Mouse (Mus musculus): ENCODE data around the gene Olfr66. TPM values are rescaled to one million over a fixed set of nuclear protein-coding genes. Genes with fewer than 3 reads are reported as not detected.

Gene Olfr66
- polyA plus RNA-seq, 1 experiment from 2014 or later, result not detected

GRCm38 (mm10) chr7:103861531-103861930, 24.5 kb downstream of the Olfr66 start:
- no peak for ATAC-seq (ENCODE audit: low FRiP score)
- H3K4me2 ChIP-seq, result no peak overlapping the region
- no peak overlapping the region for H3K4me3 ChIP-seq (replicated peaks)
- no peaks in the 10 kb centered on the region for H3K4me1 ChIP-seq
- H3K9ac ChIP-seq (replicated peaks), result no peak overlapping the region
- no peaks in the 10 kb centered on the region for H3K9me3 ChIP-seq (replicated peaks)
- H3K27ac ChIP-seq (replicated peaks), result no peak overlapping the region
- H3K27me3 ChIP-seq (replicated peaks), result no peaks in the 10 kb centered on the region
- WGBS, result 88% methylated on average over 3 of the region's 3 CpGs
- H3K36me3 ChIP-seq, result no peaks in the 10 kb centered on the region

DNA sequence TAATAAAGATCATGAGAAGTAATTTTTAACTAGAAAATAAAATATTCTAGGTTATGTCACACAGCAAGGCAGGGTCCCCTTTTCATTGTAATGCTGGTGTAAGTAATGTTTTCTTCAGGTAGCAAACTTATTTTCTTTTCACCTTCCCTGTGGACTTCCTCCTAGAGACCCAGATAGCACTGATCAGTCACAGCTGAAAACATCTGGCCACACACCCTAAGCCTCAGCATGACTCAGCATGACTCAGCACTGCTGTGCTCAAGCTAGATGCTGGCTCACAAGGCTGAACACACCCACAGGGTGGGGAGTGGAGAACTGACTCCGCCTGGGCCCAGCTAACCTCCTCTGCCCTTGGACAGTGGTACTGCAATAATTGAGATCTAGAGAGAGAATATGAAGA, 25.2 kb downstream of the Olfr66 start:
- H3K27me3 ChIP-seq (replicated peaks), result no peaks in the 10 kb centered on the region
- H3K4me2 ChIP-seq, result no peak overlapping the region
- ATAC-seq (ENCODE audit: low FRiP score), result no peak
- H3K9me3 ChIP-seq (replicated peaks), result no peaks in the 10 kb centered on the region
- no peaks in the 10 kb centered on the region for H3K36me3 ChIP-seq
- H3K9ac ChIP-seq (replicated peaks), result no peak overlapping the region
- 62% methylated on average over 1 of the region's 1 CpGs for WGBS
- no peaks in the 10 kb centered on the region for H3K4me1 ChIP-seq
- H3K4me3 ChIP-seq (replicated peaks), result no peak overlapping the region
- H3K27ac ChIP-seq (replicated peaks), result no peak overlapping the region

GRCm38 (mm10) chr7:103859076-103859475, 27.0 kb downstream of the Olfr66 start:
- Histone ChIP-seq H3K27ac (replicated peaks) (no peak overlapping the region), H3K27me3 (replicated peaks) (no peaks in the 10 kb centered on the region), H3K9me3 (replicated peaks) (no peaks in the 10 kb centered on the region), H3K4me3 (replicated peaks) (no peak overlapping the region), H3K4me1 (no peaks in the 10 kb centered on the region), H3K9ac (replicated peaks) (no peak overlapping the region), H3K4me2 (no peak overlapping the region), H3K36me3 (no peaks in the 10 kb centered on the region)
- ATAC-seq (ENCODE audit: low FRiP score), result no peak
- 81% methylated on average over 2 of the region's 2 CpGs for WGBS

GRCm38 (mm10) chr7:103854669-103855068, 31.4 kb downstream of the Olfr66 start:
- Histone ChIP-seq H3K9me3 (replicated peaks) (no peaks in the 10 kb centered on the region), H3K27ac (replicated peaks) (no peak overlapping the region), H3K9ac (replicated peaks) (no peak overlapping the region), H3K36me3 (no peaks in the 10 kb centered on the region), H3K4me2 (no peak overlapping the region), H3K4me3 (replicated peaks) (no peak overlapping the region), H3K27me3 (replicated peaks) (no peaks in the 10 kb centered on the region), H3K4me1 (no peaks in the 10 kb centered on the region)
- 91% methylated on average over 1 of the region's 1 CpGs for WGBS
- no peak for ATAC-seq (ENCODE audit: low FRiP score)

DNA sequence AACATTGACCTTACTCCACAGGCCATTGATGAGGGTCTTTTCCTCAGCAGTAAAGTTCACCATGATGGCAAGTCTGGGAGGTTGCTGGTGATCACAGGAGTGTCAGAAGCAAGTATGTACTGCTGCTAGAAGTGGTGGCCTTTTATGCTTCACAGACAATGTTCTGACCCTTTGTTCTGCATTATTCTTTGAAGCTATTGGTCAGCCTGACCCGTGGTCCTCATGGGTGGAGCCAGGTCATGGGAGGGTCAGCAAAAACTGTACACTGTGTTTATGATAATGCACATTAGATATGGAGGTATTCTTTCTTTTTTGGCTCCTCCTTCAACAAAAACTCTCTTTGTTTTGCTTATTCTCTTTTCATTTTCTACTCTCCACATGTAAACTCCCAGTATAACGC, 33.0 kb downstream of the Olfr66 start, which contains the start of gene Hbb-y:
Gene Hbb-y, minus strand, starts transcription at position 127 of the 400 bp plus-strand sequence.
- Histone ChIP-seq H3K9me3 (replicated peaks) (no peaks in the 10 kb centered on the region), H3K4me3 (replicated peaks) (no peak within 1 kb of the TSS), H3K27ac (replicated peaks) (no peak within 1 kb of the TSS), H3K27me3 (replicated peaks) (no peaks in the 10 kb centered on the region), H3K4me1 (no peaks in the 10 kb centered on the region), H3K4me2 (no peak within 1 kb of the TSS), H3K9ac (replicated peaks) (no peak within 1 kb of the TSS), H3K36me3 (no peaks in the 10 kb centered on the region)
- no peak for ATAC-seq (ENCODE audit: low FRiP score)
- 70% methylated on average over 2 of the region's 2 CpGs for WGBS

- no peak for ATAC-seq (ENCODE audit: low FRiP score)
- H3K9me3 ChIP-seq (replicated peaks), result no peaks in the 10 kb centered on the region
- no peak overlapping the region for H3K4me2 ChIP-seq
- no peaks in the 10 kb centered on the region for H3K27me3 ChIP-seq (replicated peaks)
- 63% methylated on average over 2 of the region's 2 CpGs for WGBS
- H3K4me1 ChIP-seq, result no peaks in the 10 kb centered on the region
- no peak overlapping the region for H3K4me3 ChIP-seq (replicated peaks)
- H3K36me3 ChIP-seq, result no peaks in the 10 kb centered on the region
- H3K27ac ChIP-seq (replicated peaks), result no peak overlapping the region
- no peak overlapping the region for H3K9ac ChIP-seq (replicated peaks)
These were observed 41.3 kb downstream of the Olfr66 start for GRCm38 (mm10) chr7:103844525-103845325.

DNA sequence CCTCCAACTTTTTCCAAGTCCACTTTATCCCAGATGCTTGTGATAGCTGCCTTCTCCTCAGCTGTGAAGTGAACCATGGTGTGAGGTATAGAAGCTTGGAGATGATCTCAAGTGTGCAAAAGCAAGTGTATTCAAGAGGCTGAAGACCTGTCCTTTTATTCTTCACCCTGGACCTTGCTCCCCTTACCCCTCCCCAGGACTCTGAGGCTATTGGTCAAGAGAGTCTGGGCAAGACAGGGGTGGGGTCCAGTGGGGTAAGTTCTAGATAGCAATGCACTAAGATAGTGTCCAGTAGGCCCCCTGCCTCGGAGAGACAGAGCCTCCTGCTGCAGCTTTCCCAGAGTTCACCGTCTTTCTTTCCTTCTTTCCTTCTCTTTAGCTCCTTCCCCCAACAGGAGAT, 43.0 kb downstream of the Olfr66 start, which contains the start of gene Hbb-bh1:
Gene Hbb-bh1, minus strand, starts transcription at position 131 of the 400 bp plus-strand sequence.
- no peak for ATAC-seq (ENCODE audit: low FRiP score)
- no peaks in the 10 kb centered on the region for H3K9me3 ChIP-seq (replicated peaks)
- no peaks in the 10 kb centered on the region for H3K36me3 ChIP-seq
- no peaks in the 10 kb centered on the region for H3K27me3 ChIP-seq (replicated peaks)
- no peak within 1 kb of the TSS for H3K4me3 ChIP-seq (replicated peaks)
- no peaks in the 10 kb centered on the region for H3K4me1 ChIP-seq
- WGBS, result 87% methylated on average over 2 of the region's 2 CpGs
- no peak within 1 kb of the TSS for H3K27ac ChIP-seq (replicated peaks)
- H3K4me2 ChIP-seq, result no peak within 1 kb of the TSS
- H3K9ac ChIP-seq (replicated peaks), result no peak within 1 kb of the TSS

GRCm38 (mm10) chr7:103840268-103840667, 45.8 kb downstream of the Olfr66 start, which contains the start of gene Hbb-bh2:
TSS of gene Hbb-bh2 (minus strand) at chr7:103840520.
- Histone ChIP-seq H3K4me1 (no peaks in the 10 kb centered on the region), H3K27me3 (replicated peaks) (no peaks in the 10 kb centered on the region), H3K4me3 (replicated peaks) (no peak within 1 kb of the TSS), H3K9ac (replicated peaks) (no peak within 1 kb of the TSS), H3K36me3 (no peaks in the 10 kb centered on the region), H3K4me2 (no peak within 1 kb of the TSS), H3K27ac (replicated peaks) (no peak within 1 kb of the TSS), H3K9me3 (replicated peaks) (no peaks in the 10 kb centered on the region)
- whole genome bisulfite sequencing, result 68% methylated on average over 3 of the region's 3 CpGs
- no peak for ATAC-seq (ENCODE audit: low FRiP score)

Other genes starting within 250 kb of the Olfr66 start
- gene Olfr622, start 243.6 kb downstream of the Olfr66 start, polyA plus RNA-seq (2015; fragmentation: Nextera tagmentation; extraction: Ambion mirVana), result not detected in 2 replicates
- gene Olfr623, start 222.6 kb downstream of the Olfr66 start, polyA plus RNA-seq (2015; fragmentation: Nextera tagmentation; extraction: Ambion mirVana), result not detected in 2 replicates
- gene Olfr624, start 215.1 kb downstream of the Olfr66 start, polyA plus RNA-seq (2015; fragmentation: Nextera tagmentation; extraction: Ambion mirVana), result 0.03 TPM in 1 of 2 replicates, not detected in the other
- gene Olfr625-ps1, start 203.5 kb downstream of the Olfr66 start, polyA plus RNA-seq (2015; fragmentation: Nextera tagmentation; extraction: Ambion mirVana), result not detected in 2 replicates
- gene Olfr243, start 171.6 kb downstream of the Olfr66 start, polyA plus RNA-seq (2015; fragmentation: Nextera tagmentation; extraction: Ambion mirVana), result not detected in 2 replicates
- gene Olfr628, start 155.9 kb downstream of the Olfr66 start, polyA plus RNA-seq (2015; fragmentation: Nextera tagmentation; extraction: Ambion mirVana), result not detected in 2 replicates
- gene Olfr629, start 141.3 kb downstream of the Olfr66 start, polyA plus RNA-seq (2015; fragmentation: Nextera tagmentation; extraction: Ambion mirVana), result not detected in 2 replicates
- gene Olfr630, start 128.9 kb downstream of the Olfr66 start, polyA plus RNA-seq (2015; fragmentation: Nextera tagmentation; extraction: Ambion mirVana), result not detected in 2 replicates
- gene Olfr69, start 114.7 kb downstream of the Olfr66 start, polyA plus RNA-seq (2015; fragmentation: Nextera tagmentation; extraction: Ambion mirVana), result not detected in 2 replicates
- not detected in 2 replicates for gene Olfr68, start 106.6 kb downstream of the Olfr66 start, polyA plus RNA-seq (2015; fragmentation: Nextera tagmentation; extraction: Ambion mirVana)
- gene Olfr67, start 94.4 kb downstream of the Olfr66 start, polyA plus RNA-seq (2015; fragmentation: Nextera tagmentation; extraction: Ambion mirVana), result not detected in 2 replicates
- 1,593 and 1,794 TPM in 2 replicates for gene Hbb-bt, start 72.3 kb downstream of the Olfr66 start, polyA plus RNA-seq (2015; fragmentation: Nextera tagmentation; extraction: Ambion mirVana)
- gene Hbb-bs, start 58.2 kb downstream of the Olfr66 start, polyA plus RNA-seq (2015; fragmentation: Nextera tagmentation; extraction: Ambion mirVana), result 4,647 and 5,279 TPM in 2 replicates
- gene Hbb-bh2, start 45.7 kb downstream of the Olfr66 start, polyA plus RNA-seq (2015; fragmentation: Nextera tagmentation; extraction: Ambion mirVana), result not detected in 2 replicates
- 1.5 and 2.4 TPM in 2 replicates for gene Hbb-bh1, start 43.1 kb downstream of the Olfr66 start, polyA plus RNA-seq (2015; fragmentation: Nextera tagmentation; extraction: Ambion mirVana)
- 141 and 250 TPM in 2 replicates for gene Hbb-y, start 33.0 kb downstream of the Olfr66 start, polyA plus RNA-seq (2015; fragmentation: Nextera tagmentation; extraction: Ambion mirVana)
- not detected in 2 replicates for gene Olfr64, start 8.2 kb upstream of the Olfr66 start, polyA plus RNA-seq (2015; fragmentation: Nextera tagmentation; extraction: Ambion mirVana)
- gene Olfr65, start 17.2 kb upstream of the Olfr66 start, polyA plus RNA-seq (2015; fragmentation: Nextera tagmentation; extraction: Ambion mirVana), result not detected in 2 replicates
- gene Olfr631, start 42.6 kb upstream of the Olfr66 start, polyA plus RNA-seq (2015; fragmentation: Nextera tagmentation; extraction: Ambion mirVana), result not detected in 2 replicates
- not detected in 2 replicates for gene Olfr632, start 48.1 kb upstream of the Olfr66 start, polyA plus RNA-seq (2015; fragmentation: Nextera tagmentation; extraction: Ambion mirVana)
- gene Olfr633, start 58.2 kb upstream of the Olfr66 start, polyA plus RNA-seq (2015; fragmentation: Nextera tagmentation; extraction: Ambion mirVana), result not detected in 2 replicates
- 0.03 TPM in 1 of 2 replicates, not detected in the other for gene Olfr635, start 84.9 kb upstream of the Olfr66 start, polyA plus RNA-seq (2015; fragmentation: Nextera tagmentation; extraction: Ambion mirVana)
- not detected in 2 replicates for gene Olfr638, start 112.5 kb upstream of the Olfr66 start, polyA plus RNA-seq (2015; fragmentation: Nextera tagmentation; extraction: Ambion mirVana)
- gene Olfr639, start 131.1 kb upstream of the Olfr66 start, polyA plus RNA-seq (2015; fragmentation: Nextera tagmentation; extraction: Ambion mirVana), result 0.03 TPM in 1 of 2 replicates, not detected in the other
- not detected in 2 replicates for gene Olfr640, start 139.3 kb upstream of the Olfr66 start, polyA plus RNA-seq (2015; fragmentation: Nextera tagmentation; extraction: Ambion mirVana)
- gene Olfr641, start 149.2 kb upstream of the Olfr66 start, polyA plus RNA-seq (2015; fragmentation: Nextera tagmentation; extraction: Ambion mirVana), result not detected in 2 replicates
- gene Olfr642, start 166.4 kb upstream of the Olfr66 start, polyA plus RNA-seq (2015; fragmentation: Nextera tagmentation; extraction: Ambion mirVana), result not detected in 2 replicates
- not detected in 2 replicates for gene 4930516K23Rik, start 175.2 kb upstream of the Olfr66 start, polyA plus RNA-seq (2015; fragmentation: Nextera tagmentation; extraction: Ambion mirVana)
- gene Olfr644, start 185.6 kb upstream of the Olfr66 start, polyA plus RNA-seq (2015; fragmentation: Nextera tagmentation; extraction: Ambion mirVana), result not detected in 2 replicates
- gene Olfr645, start 199.2 kb upstream of the Olfr66 start, polyA plus RNA-seq (2015; fragmentation: Nextera tagmentation; extraction: Ambion mirVana), result not detected in 2 replicates
- not detected in 2 replicates for gene Olfr646, start 218.6 kb upstream of the Olfr66 start, polyA plus RNA-seq (2015; fragmentation: Nextera tagmentation; extraction: Ambion mirVana)
- not detected in 2 replicates for gene Ubqln5, start 243.6 kb upstream of the Olfr66 start, polyA plus RNA-seq (2015; fragmentation: Nextera tagmentation; extraction: Ambion mirVana)

Data from neural tube, embryonic 15.5 days (tissue).